Mouse (Mus musculus): ENCODE measurements around the gene Cdhr1.

Gene Cdhr1

DNA sequence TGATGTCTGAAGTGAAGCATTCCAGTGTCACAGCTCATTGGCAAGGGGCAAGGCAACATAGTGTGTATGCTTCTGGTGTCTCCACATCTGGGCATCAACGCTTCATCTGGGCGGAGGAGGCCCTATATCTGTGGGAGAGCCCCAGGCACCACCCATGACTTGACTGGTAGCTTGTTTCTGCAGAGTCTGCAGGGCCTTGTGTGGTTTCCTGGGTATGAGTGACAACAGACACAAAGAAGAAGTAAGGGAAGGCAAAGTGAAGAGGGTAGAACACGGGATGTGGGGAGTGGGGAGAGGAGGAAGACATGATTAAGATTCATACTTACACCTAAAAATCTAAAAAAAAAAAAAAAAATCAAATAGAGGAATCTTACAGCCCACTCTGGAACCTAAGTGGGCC, 4.3 kb upstream of the Cdhr1 start:
- POLR2A ChIA-PET = no interaction called here
- CTCF ChIA-PET = interaction anchor here in 2 of 4 experiments (1.3 to 1.7 kb wide), 2 partner anchors 25 to 69 kb away, joined by 3 to 4 read pairs; no protein-coding TSS in a partner anchor

DNA sequence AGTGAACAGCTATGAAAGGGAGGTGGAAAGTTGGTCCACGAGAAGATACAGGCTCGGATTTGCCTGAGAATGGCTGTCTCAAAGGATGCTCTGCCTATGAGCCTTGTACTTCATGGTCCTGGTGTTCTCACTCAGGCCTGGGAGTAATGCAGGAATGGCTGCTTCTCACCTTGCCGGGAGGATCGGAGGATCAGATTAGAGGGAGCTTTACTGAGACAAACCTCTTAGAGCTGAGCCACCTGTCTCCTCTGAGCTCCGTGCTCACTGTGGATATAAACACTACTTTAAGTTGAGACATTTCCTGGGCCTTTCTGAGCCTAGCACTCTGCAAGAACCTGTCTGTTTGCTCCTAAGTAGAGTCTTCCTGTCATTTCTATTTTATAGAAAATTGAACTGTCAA, 3.4 kb upstream of the Cdhr1 start:
- ChIA-PET POLR2A (interaction anchor here in 2 of 4 experiments (0.6 to 1.4 kb wide), 2 partner anchors 9 to 12 kb away, joined by 3 to 5 read pairs; partner anchors contain the start of gene 2610528A11Rik (in 1 of the 2)), CTCF (interaction anchor here in 3 of 4 experiments (0.6 to 1.7 kb wide), 3 partner anchors 26 to 139 kb away, joined by 4 to 10 read pairs (median 4); no protein-coding TSS in a partner anchor)

DNA sequence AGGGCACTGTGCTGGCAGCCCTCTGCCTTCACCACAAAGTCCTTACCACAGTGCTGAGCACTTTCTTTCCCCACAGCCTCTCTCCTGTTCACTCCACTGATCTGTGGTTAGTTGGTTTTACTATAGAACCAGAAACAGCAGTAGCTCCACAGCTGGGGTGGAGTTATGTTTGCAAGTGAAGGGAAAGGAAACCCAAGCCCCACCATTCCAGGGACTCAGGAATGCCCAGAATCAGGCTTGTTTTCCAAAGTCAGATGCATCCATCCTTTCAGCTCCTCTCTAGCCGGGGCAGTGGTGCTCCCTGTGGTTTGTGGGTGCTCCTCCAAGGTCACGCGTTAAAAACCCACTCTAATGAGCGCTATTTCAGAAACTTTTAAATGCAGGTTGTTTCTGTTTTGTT, 2.6 kb downstream of the Cdhr1 start:
- CTCF ChIA-PET = interaction anchor here in 1 of 4 experiments (0.6 kb wide), 1 partner anchor 645 kb away, joined by 3 read pairs; no protein-coding TSS in a partner anchor
- POLR2A ChIA-PET = interaction anchor here in 2 of 4 experiments (0.8 to 1.4 kb wide), 2 partner anchors 8 to 39 kb away, joined by 3 read pairs; partner anchors contain the start of gene Ghitm (in 1 of the 2)

DNA sequence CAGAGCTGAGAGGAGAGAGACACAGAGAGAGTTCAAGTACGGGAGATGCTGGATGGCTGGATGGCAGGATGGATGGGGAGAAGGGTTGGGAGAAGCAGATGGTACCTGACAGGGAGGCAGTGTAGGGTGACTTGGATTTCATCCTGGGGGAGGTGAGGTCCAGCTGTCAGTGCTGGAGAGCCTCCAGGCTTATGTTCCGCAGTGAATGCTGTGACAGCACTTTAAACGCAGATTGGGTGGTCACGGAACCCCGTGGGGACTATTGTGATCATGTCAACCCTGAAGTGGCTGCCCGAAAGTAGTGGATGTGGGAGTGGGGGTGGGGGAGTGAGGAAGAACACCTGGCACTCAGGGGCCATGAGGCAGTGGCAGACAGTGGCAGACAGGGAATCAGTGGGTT, 3.7 kb downstream of the Cdhr1 start:
- POLR2A ChIA-PET = no interaction called here
- CTCF ChIA-PET = no interaction called here

GRCm38 (mm10) chr14:37083755-37084154, 14.4 kb downstream of the Cdhr1 start:
- CTCF ChIA-PET = interaction anchor here in 1 of 4 experiments (0.5 kb wide), 1 partner anchor 288 kb away, joined by 3 read pairs; no protein-coding TSS in a partner anchor
- POLR2A ChIA-PET = no interaction called here

- CTCF ChIA-PET = interaction anchor here in 1 of 4 experiments (0.6 kb wide), 1 partner anchor 1526 kb away, joined by 5 read pairs; no protein-coding TSS in a partner anchor
- POLR2A ChIA-PET = interaction anchor here in 2 of 4 experiments (0.6 to 1.1 kb wide), 2 partner anchors 54 to 112 kb away, joined by 3 to 6 read pairs; partner anchors contain the start of gene Ghitm (in 1 of the 2)
Observed at GRCm38 (mm10) chr14:37080724-37081123, 17.4 kb downstream of the Cdhr1 start.

DNA sequence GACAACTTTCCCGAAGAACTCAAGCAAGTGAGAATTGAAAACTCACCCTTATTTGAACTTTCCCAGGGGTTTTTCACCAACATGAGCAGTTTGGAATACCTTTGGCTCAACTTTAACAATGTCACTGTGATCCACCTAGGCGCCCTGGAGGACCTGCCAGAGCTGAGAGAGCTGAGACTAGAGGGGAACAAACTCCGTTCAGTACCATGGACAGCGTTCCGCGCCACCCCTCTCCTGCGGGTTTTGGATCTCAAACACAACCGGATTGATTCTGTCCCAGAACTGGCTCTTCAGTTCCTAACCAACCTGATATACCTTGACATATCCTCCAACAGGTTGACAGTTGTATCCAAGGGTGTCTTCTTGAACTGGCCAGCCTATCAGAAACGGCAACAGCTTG, 29.6 kb downstream of the Cdhr1 start:
- ChIA-PET POLR2A (interaction anchor here in 1 of 4 experiments (1.6 kb wide), 1 partner anchor 66 kb away, joined by 4 read pairs; the partner anchor contains the start of gene Ghitm), CTCF (interaction anchor here in 1 of 4 experiments (1.0 kb wide), 1 partner anchor 11 kb away, joined by 4 read pairs; no protein-coding TSS in a partner anchor)

- ChIA-PET CTCF (interaction anchor here in 2 of 4 experiments (1.0 to 1.4 kb wide), 3 partner anchors 10 to 34 kb away, joined by 3 to 4 read pairs (median 3); no protein-coding TSS in a partner anchor), POLR2A (interaction anchor here in 1 of 4 experiments (1.6 kb wide), 1 partner anchor 67 kb away, joined by 4 read pairs; the partner anchor contains the start of gene Ghitm)
Observed at GRCm38 (mm10) chr14:37067629-37068028, 30.5 kb downstream of the Cdhr1 start, which contains the start of gene Lrit2. TSS of gene Lrit2 (plus strand) at chr14:37067929.

GRCm38 (mm10) chr14:37066636-37067035, 31.5 kb downstream of the Cdhr1 start:
- ChIA-PET POLR2A (no interaction called here), CTCF (interaction anchor here in 1 of 4 experiments (1.4 kb wide), 1 partner anchor 9 kb away, joined by 3 read pairs; no protein-coding TSS in a partner anchor)

DNA sequence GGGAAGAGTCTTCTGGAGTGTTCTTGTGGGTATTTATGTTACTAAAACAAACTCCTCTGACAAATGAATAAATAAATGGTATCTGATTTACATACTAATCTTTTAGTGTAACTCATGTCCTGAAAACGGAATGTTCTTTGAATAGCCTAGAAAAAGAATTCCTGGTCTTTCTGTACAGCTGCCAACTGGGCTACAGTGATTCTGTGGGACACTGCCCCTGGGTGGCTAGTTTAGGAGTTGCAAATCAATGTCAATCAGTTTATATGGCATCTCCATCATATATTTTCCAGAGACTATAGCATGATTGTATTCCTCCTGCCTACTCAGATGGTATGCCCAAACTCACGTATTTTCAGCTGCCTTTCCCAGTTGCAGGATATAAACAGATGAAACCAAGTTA, 33.3 kb downstream of the Cdhr1 start:
- CTCF ChIA-PET = no interaction called here
- POLR2A ChIA-PET = no interaction called here

DNA sequence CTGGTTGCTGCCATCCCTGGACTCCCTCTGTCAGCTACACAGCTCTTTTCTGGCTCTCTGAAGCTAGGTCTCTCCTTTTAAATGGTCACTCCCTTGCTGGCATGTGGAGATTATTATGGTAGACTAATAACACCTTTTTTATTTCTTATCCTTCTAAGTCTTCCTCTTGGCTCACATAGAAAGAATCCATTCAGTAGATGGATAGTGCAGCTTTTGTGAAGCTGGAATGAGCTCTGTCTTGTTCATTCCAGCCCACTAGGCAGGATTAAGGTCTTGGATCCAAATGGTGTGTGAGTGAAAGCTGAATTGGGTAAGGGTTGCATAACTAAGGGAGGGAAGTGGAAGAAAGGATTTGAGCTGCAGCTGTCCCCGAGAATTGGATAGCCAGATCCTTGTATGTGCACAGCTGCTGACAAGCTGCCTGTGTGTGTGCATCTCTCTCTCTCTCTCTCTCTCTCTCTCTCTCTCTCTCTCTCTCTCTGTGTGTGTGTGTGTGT, 49.2 kb downstream of the Cdhr1 start, which contains the start of gene Rgr:
Rgr (minus strand) TSS at position 51 of the 497 bp plus-strand sequence.
- ChIA-PET CTCF (interaction anchor here in 1 of 4 experiments (1.4 kb wide), 1 partner anchor 15 kb away, joined by 4 read pairs; no protein-coding TSS in a partner anchor), POLR2A (interaction anchor here in 1 of 4 experiments (0.6 kb wide), 1 partner anchor 197 kb away, joined by 5 read pairs; no protein-coding TSS in a partner anchor)

GRCm38 (mm10) chr14:37034432-37034831, 63.7 kb downstream of the Cdhr1 start:
- ChIA-PET POLR2A (interaction anchor here in 2 of 4 experiments (0.6 to 1.6 kb wide), 2 partner anchors 23 to 164 kb away, joined by 3 to 6 read pairs; no protein-coding TSS in a partner anchor), CTCF (interaction anchor here (0.7 to 2.2 kb wide), 13 partner anchors 16 to 341 kb away, joined by 3 to 35 read pairs (median 6); no protein-coding TSS in a partner anchor)

- ChIA-PET POLR2A (interaction anchor here in 1 of 4 experiments (0.6 to 1.6 kb wide), 5 partner anchors 25 to 79 kb away, joined by 3 to 6 read pairs (median 3); partner anchors contain the start of gene Ccser2), CTCF (interaction anchor here (0.6 to 2.2 kb wide), 48 partner anchors 9 to 438 kb away, joined by 3 to 35 read pairs (median 4); partner anchors contain the start of genes Ccser2 (in 1 of the 4), Lrit2 (in 1 of the 4) and Rgr (in 1 of the 4))
Observed at GRCm38 (mm10) chr14:37033241-37033640, 64.9 kb downstream of the Cdhr1 start.

- ChIA-PET POLR2A (interaction anchor here in 3 of 4 experiments (0.6 to 1.6 kb wide), 5 partner anchors 25 to 76 kb away, joined by 3 to 6 read pairs (median 5); partner anchors contain the start of gene Ccser2 (in 1 of the 3)), CTCF (interaction anchor here (0.6 to 2.2 kb wide), 34 partner anchors 10 to 301 kb away, joined by 3 to 35 read pairs (median 5); no protein-coding TSS in a partner anchor)
Observed at GRCm38 (mm10) chr14:37032481-37033104, 65.6 kb downstream of the Cdhr1 start.

GRCm38 (mm10) chr14:37028555-37028954, 69.6 kb downstream of the Cdhr1 start:
- ChIA-PET CTCF (interaction anchor here in 1 of 4 experiments (1.2 kb wide), 1 partner anchor 166 kb away, joined by 4 read pairs; no protein-coding TSS in a partner anchor), POLR2A (interaction anchor here in 1 of 4 experiments (0.8 kb wide), 1 partner anchor 10 kb away, joined by 3 read pairs; no protein-coding TSS in a partner anchor)

DNA sequence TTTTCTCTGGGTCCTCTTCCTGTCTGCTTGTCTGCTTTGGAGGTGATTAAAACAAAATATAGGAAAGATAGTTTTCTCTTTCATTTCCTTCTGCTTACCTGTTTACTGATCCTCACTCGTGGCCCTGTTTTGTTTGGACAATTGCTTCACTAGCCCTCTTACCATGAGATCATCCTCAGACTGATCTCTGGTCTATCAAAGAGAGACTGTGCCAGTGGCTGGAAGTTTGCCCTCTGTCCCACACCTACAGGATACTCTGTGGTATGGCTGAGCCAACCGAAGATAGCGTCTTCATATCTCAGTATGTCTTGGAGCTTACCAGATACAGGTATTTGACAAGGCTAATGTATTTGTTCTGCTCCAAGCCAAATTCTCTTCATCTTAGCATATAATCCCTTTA, 70.2 kb downstream of the Cdhr1 start:
- ChIA-PET CTCF (no interaction called here), POLR2A (interaction anchor here in 1 of 4 experiments (0.8 kb wide), 1 partner anchor 10 kb away, joined by 3 read pairs; no protein-coding TSS in a partner anchor)
